ENCODE assay signal across 8 mouse cellular contexts in the genomic region with DNA sequence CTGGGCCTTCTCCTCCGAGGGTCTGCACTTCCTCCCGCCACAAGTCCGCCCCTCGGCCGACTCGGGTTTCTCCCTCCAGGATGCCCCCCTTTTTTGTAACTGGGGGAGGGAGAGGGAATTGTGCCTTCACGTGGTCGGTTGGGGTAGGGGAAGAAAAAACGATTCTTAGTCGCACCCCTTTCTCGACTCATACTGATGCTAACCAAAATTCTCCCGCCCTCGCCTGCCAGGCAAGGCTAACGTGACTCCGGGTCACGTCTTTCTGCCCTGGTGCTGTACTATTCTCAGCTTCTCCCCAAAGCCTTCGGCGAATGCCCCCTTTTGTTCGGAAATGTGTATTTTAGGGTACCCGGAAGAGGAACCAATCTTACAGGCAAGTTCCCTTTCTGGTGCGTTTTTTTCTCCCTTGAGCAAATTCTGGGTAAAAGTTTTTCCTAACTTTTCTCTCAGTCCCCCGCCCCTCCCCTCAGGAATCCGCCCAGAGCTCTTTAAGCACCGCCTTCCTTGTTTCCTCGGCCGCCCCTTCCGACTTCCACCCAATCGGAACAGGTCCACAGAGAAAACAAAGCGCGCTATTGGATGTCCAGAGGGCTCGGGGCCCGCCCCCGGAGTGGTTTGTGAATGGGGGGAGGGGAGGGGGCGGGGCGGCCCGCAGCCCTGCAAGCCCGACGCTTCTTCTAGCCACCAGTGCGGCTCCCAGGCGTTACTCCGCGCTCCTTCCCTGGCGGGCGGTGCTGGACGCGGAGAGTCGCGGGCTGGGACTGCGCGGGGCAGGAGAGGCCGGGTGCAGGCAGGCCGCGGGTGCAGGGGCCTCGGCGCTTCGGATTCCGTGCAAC. TPM values are rescaled to one million over a fixed set of nuclear protein-coding genes. Genes with fewer than 3 reads are reported as not detected.
DNase-seq lines count a peak whose midpoint lies in the region; ATAC-seq lines count a peak whose summit lies in the region.

No protein-coding gene starts in this region.

- no peaks in the 10 kb centered on the region for H3K27me3 ChIP-seq in intestine, embryonic 14.5 days (replicated peaks; ENCODE audit: control insufficient read depth, insufficient read depth, low read length)

- ATAC-seq in intestine, embryonic 14.5 days (replicated peaks; ENCODE audit: low FRiP score, low TSS enrichment, low read depth): peak; percentile 94

- no peaks in the 10 kb centered on the region for H3K9me3 ChIP-seq in intestine, embryonic 14.5 days (ENCODE audit: control insufficient read depth, low read length)

- 1% methylated on average over 52 of the region's 57 CpGs for WGBS in intestine, embryonic 14.5 days

- DNase-seq in adipocyte (ENCODE audit: low spot score): peak; percentile 99
- peak; percentile 95 for DNase-seq in embryo, embryonic 10 days (ENCODE audit: low spot score)
- DNase-seq in gastrocnemius, postnatal 14 days: peak; percentile 94
- peak; percentile 92 for DNase-seq in intestine, embryonic 14.5 days (ENCODE audit: low spot score)
- peak; percentile 88 to 92 for DNase-seq in left cerebral cortex, postnatal 14 days (ENCODE audit: low spot score in 2 of 2)
- peak; percentile 98 for DNase-seq in mesoderm, embryonic 11.5 days (ENCODE audit: low read depth, low spot score)
- DNase-seq in right cerebral cortex, postnatal 36 days (ENCODE audit: low spot score in 2 of 2): peak; percentile 82 to 83
- DNase-seq in yolk sac, embryonic 10.5 days (ENCODE audit: low spot score): peak; percentile 98

- H3K9ac ChIP-seq in intestine, embryonic 14.5 days (ENCODE audit: low read length): peak overlapping the region; percentile 75

- H3K4me3 ChIP-seq in intestine, embryonic 14.5 days (ENCODE audit: low read depth, low read length): peak overlapping the region; percentile 72

- H3K4me2 ChIP-seq in intestine, embryonic 14.5 days (ENCODE audit: low read length): peak overlapping the region; percentile 74

- intact Hi-C loops in gastrocnemius, postnatal 14 days (cut with DNase I; ENCODE audit: low total_unique reads): loop anchor here (5.0 kb wide), 1 partner anchor 36 kb away; a partner anchor contains a TSS
- intact Hi-C loops in left cerebral cortex, postnatal 14 days (cut with DNase I): loop anchor here (5.0 kb wide), 1 partner anchor 164 kb away; no protein-coding TSS in a partner anchor

- peaks cover 30% of the 10 kb centered on the region for H3K4me1 ChIP-seq in intestine, embryonic 14.5 days (replicated peaks; ENCODE audit: control insufficient read depth, insufficient read depth, low read length)

- H3K27ac ChIP-seq in intestine, embryonic 14.5 days (ENCODE audit: low read depth): peak overlapping the region; percentile 96

- 0 out of 2 replicates have a peak, but pooled peaks cover 6% of the 10 kb centered on the region for H3K36me3 ChIP-seq in intestine, embryonic 14.5 days (ENCODE audit: control insufficient read depth, insufficient read depth, low read length)

RNA-seq across cellular contexts. Expression of a gene that starts 0.6 kb away (rescaled TPM):
- 10 to 100 TPM; 21.6 to 26.0 TPM for total RNA-seq in gastrocnemius, postnatal 14 days (2021)
- 10.8 and 11.5 TPM in 2 replicates for polyA plus RNA-seq in intestine, embryonic 14.5 days (2014; fragmentation: Nextera tagmentation; extraction: Ambion mirVana)
- total RNA-seq in left cerebral cortex, postnatal 14 days (2021): 1 to 10 TPM; 5.6 to 6.0 TPM

RNA-seq across cellular contexts. Expression of a gene that starts 34.4 kb away (rescaled TPM):
- total RNA-seq in gastrocnemius, postnatal 14 days (2021): under 1 TPM; 0.49 to 0.53 TPM
- polyA plus RNA-seq in intestine, embryonic 14.5 days (2014; fragmentation: Nextera tagmentation; extraction: Ambion mirVana): 0.42 and 0.46 TPM in 2 replicates
- total RNA-seq in left cerebral cortex, postnatal 14 days (2021): 1 to 10 TPM; 5.8 to 9.0 TPM

Comparison
In these comparisons a context has a peak if more than half of its experiments do, and no peak if none do; other contexts are left out.
1. Peak in every context shown above with its lines: DNase-seq, ATAC-seq, H3K4me3 ChIP-seq and H3K27ac ChIP-seq.
2. RNA of a gene that starts 34.4 kb away (total RNA-seq): 5.8 to 9.0 TPM in left cerebral cortex, postnatal 14 days; 0.49 to 0.53 TPM in gastrocnemius, postnatal 14 days; every median in the first group is over 4 times any median in the second.